Mouse (Mus musculus) cerebellum, adult 11-12 months (tissue): ENCODE data around the gene Igsf11.
"Not testable (repeated sequence)": the region's sequence is repeated elsewhere in the genome, so short reads cannot be mapped to it uniquely, and the experiment has no call there.

Experiments
- DNase-seq: peaks from one replicate; pipeline ENCODE4 v3.0.0; 2022

Gene Igsf11

DNA sequence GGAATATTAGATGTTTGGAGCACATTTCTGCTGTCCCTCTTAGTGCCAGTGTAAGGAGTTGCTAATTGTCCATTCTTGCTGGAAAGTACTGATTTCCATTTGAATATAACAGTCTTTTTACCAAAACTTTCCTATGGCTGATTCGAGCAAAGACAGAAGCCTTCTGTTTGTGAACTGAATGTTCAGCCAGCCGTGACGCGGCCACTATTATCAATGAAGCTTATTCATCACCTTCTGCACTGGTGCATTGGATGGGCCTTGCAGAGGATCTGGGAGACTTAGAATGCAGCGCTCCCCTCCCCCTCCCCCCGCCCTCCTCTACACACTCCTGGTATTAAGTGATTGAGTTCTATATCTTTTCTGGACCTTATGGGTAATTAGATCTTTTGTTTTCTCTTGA, 48.8 kb downstream of the Igsf11 start:
- DNase-seq = peak; percentile 43

DNA sequence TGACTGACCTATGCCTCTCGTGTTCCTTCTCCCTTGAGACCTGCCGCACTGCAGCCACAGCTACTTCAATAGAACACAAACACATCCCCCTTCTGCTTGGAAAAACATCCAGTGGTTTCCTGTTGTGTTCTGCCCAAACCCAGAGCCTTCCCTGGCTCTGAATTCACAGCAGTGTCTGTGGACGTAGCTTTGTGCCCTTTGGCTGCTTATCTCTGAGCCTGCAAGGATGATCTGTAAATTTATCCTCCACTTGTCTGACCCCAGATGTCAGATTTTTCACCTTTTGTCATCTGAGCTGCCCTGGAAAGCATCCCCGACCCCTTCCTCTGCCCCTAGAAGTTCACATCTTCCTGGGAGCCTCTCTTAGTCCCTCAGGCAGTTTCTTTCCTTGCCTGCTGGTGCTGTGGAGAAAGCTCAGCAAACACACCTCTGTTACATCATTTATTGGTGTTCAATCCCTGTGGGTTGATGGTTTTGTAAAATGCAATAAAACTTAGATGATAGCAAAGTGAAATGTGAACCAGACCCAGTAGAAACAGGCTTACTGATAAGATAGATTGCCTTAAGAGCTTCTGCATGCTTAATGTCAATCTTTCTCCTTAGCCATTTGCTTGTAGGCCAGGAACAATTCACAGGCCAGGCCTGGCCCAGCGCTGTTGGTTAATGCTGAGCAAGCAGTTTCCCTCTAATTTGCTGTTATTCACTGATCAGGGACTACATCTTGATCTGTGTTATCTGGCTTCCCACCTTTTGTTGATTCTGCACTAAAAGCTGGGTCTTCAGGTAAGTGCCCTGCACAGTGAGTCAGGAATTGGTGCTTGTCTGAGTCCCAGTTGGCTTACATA, 51.5 kb downstream of the Igsf11 start:
- no peak for DNase-seq

DNA sequence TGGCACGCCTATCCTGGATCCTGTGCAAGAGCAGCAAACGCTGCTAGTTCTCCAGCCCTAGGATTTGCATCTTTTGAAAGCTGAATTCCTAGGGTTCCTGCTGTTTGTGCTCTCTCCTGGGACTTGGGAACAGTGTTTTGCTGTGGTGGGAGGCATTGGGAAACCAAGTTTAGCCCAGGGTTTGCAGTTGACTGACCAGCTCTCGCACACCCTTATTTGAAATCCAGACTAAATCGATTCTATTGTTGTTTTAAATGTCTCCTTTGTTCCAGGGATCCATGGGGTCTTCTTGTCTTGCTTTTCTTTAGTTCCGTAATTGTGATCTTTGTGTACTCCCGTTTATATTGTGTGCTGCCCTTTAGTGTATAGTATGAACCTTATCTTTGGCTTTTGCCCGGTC, 52.6 kb downstream of the Igsf11 start:
- no peak for DNase-seq

DNA sequence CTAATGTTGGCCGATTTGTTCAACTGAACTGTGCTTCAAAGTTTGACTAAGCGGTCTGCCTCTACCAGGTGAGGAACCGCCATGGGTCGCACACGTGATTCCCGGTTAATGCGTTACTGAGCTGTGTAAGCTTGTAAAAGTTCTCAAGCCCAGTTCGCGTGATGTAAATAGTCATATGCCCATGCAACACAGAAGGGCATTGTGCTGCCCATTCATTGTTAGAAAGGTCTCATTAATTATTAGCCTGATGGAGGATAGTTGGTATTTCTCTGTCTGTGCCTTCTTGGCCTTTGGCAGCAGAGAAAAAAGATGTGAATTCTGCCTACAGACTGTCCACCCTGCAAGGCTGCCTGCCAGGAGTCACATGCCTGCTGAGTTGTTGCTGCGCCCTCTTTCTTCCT, 53.1 kb downstream of the Igsf11 start:
- no peak for DNase-seq

DNA sequence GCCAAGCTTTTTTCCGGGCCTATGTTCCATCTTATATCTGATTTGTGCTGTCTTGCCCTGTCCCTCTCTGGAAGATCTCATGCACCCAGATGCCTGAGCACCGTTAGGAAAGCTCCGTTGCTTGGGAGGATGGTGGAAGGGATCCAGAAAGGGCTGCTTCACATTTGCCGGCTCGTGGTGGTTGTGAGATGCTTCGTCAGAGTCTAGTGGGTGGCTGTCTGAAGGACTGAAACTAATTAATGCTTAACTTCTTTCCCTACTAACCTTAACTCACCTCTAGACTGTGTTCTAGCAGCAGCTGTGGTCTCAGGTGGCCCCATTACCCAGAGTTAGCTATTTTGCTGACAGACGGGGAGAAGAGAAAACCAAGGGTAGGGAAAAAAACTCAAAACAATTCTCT, 54.0 kb downstream of the Igsf11 start:
- no peak for DNase-seq

DNA sequence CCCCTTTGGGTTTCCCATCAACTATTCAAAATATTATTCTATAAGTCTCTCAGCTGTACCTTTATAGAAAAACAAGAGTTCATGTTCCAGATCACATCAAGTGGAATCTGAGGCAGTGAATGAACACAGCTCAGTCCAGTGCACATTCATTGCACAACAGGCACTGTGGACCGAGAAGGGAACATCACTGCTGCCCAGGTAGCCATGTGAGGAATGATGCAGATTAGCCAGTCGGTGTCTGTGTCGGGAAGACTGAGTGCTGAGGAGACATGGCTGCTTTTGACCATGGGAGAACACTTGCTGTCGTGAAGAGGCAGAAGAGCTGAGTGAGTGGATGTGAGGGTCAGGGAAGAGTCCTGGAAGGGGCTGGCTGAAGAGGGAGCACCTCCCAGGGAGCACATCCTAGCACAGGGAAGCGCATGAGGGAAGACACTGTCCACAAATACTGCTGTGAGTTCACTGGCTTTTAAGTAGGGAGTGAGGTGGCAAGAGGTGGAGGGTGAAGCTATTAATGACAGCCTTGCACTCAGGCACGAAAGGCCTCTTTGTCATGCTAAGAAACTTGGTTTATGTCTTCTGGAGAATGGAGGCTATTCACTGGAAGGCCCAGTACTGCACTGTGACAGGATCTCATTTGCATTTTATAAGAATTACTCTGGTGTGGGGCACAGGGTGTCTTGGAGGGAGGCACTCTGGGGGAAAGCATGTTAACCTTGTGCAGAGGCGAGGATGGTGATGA, 54.8 kb downstream of the Igsf11 start:
- no peak for DNase-seq

DNA sequence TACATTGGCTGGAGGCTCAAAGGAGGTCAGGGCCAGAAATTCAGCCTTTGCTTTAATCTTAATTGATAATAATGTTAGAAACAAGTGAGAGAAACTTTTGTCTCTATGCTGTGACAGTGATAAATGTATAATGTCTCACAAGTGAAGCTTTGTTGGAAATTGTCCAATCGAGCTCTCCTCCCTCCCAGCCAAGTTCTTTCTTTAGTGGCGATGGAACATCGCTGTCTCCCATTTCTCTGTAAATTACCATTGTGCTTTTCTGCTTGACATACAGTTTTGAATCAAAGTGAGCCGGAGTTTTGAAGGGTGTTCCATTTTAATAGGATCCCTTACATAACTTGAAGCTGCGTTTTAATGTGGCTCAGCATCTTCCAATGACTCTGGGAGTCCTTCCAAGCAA, 56.0 kb downstream of the Igsf11 start:
- DNase-seq = no peak

DNA sequence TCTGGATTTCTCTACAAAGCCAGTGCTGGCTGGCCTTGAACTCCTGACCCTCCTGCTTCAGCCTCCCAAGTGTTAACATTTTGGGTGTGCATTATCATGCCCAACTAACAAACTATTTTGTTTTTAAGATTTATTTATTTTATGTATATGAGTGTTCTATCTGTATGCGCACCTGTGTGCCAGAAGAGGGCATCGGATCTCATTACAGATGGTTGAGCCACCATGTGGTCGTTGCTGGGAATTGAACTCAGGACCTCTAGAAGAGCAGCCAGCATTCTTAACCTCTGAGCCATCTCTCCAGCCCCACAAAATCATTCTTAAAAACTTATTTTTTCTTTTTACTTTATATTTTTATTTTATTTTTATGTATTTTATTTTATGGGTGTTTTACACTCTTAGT, 60.4 kb downstream of the Igsf11 start:
- DNase-seq = no peak

DNA sequence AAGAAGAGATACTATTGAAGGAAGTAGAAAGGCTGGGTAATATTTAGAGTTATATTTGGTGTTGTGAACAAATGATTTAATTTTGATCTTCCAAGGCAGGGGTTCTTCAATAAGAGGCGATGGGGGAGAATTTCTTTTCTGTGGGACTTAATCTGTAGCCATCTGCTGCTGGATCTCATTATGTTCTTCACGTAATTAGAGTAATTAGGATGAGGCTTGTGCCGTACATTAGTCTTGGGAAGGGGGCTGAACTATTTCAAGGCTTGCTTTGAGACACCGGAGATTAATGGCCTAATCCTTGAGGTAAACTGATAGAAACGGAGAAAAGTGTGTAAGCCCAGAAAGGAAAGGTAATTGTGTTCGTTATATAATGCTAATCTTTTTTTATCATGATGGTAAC, 61.4 kb downstream of the Igsf11 start:
- DNase-seq = no peak

DNA sequence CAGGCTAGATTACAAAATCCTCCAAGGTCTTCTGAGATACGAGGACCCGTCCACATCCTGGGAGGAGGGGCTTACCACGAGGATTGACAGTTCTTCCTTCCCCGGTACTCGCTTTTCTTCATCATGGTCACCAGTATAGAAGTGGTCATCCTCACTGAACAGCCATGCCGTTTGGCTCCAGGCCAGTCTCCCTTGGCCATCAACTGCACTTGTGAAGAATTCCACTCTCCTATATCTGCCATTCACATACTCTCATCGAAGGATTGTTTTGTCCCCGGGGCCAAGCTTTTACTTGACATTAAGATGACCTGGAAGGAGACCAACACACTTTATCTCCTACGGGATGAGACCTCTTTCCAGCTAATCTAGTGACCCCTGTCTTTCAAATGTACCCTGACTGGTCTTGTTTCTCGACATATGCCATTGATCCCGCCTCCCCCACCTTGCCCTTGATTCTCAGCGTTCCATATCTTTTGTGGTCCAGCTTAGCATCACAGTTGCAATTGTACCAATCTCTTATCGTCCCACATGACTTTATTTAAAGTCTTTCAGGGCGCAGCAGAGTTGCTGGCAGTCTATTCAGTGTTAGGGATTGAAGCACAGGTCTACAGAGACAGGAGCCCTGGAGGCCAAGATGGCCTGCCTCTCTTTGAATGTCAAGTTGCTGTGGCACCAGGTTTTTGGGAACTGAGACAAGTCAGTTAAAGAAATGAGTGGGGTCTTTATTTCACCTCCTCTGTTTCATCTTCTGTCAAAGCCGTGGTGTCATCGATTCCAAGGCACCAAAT, 62.2 kb downstream of the Igsf11 start:
- DNase-seq = no peak

DNA sequence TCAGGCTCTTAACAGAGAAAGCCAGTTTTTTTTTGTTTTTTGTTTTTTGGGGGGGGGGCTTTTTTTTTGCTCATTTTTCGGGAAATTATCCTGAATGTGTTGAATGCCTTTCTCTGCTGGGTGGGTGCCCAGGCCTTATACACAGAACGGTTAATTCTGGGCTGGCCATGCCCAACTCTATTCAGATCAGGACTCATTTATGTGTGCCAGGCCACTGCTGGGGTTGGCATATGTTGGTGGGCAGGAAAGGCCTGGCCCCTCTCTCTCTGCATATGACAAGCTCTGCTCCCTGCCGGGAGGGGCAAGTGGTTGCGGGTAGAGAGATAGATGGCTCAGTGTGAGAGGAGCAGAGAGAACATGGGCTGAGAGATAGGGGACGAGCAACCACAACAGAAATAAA, 62.8 kb downstream of the Igsf11 start:
- DNase-seq = peak; percentile 52

DNA sequence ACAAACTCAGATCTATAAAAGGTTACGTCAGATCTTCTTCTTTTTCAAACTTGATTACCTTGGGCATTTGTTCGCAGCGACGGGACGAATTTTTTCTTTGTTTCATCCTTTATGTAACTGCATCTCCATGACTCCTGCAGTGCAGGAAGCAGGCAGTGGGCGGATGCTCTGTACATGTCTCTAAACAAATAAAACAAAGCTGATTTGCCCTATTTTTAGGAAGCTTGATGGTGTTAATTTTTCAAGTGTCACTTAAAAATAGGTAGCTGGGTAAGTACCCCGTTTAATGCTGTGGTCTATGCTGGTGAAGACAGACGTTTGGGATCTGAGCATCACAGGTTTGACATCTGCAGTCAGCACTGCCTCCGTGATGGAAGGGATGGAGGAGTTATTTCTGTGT, 66.3 kb downstream of the Igsf11 start:
- DNase-seq = no peak

DNA sequence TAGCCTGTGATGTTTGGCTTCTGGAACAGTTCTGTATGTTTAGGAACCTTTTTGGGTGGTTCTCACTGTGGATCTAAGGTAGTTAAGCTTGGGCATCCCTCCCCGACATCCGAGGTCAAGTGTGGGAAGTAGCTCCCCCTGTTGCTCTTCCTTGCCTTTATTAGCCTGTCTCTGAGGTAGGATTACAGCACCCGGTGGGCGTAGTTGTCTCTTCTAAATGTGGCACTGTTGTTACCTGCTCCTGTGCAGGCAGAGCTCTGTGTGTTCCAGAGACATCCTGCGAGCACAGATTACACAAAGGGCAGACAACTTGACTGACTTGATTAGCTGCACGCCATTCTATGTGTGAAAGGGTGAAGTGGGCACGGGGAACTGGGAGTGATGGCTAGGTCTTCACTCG, 68.1 kb downstream of the Igsf11 start:
- no peak for DNase-seq

DNA sequence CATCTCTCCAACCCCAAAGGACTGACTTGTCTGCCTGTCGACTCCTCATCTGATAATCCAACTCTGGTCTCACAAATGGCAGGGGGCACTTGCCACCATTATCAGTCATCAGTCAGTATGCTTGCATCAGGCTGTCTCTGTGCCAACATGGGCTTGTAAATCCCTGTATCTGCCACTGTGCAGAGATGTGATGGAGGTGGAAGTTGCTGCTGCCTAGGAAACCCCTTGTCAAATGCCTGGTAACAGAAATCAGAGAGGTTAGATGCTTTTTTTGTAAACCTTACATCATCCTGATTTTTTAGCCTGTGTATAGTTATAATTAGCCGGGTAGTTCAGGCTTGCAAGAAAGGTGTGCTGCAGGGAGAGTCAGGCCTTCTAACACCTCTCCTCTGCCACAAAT, 69.4 kb downstream of the Igsf11 start:
- no peak for DNase-seq

DNA sequence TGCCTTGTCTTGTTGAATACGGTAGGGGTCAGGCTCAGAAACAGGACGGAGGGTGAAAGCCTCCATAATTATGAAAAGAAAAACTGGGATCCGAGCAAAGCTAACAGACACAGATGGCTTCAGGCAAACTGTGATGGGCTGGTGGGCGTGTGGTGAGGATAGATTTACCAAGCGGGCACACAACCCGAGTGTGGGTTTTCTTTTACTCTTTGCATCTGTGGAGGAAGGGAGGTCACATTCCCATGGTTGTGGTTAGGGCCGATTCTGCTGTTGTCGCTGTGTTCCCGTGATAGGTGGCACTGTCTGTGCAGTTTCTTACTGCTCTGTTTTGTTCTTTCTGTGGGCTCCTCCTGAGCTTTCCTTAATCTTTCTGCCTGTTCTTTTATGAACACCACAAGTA, 70.2 kb downstream of the Igsf11 start:
- DNase-seq = no peak

DNA sequence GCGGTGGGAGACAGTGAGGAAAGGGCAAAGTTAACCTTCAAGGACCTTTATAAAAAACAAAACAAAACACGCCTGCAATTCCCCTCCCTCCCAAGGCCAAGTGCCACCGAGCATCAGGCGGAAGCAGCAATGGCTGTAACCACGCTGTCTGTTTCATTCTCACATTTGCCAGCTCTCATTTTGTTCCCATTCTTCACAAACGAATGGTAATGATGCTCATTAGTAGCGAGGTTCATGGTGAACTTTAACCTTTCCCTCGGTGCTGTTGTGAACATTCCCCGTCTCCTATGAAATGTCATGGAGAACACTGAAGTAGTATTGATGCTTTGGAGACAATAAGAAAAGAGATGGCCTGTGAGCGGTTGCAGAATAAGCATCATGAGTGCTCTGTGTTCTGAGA, 74.6 kb downstream of the Igsf11 start:
- DNase-seq = no peak

DNA sequence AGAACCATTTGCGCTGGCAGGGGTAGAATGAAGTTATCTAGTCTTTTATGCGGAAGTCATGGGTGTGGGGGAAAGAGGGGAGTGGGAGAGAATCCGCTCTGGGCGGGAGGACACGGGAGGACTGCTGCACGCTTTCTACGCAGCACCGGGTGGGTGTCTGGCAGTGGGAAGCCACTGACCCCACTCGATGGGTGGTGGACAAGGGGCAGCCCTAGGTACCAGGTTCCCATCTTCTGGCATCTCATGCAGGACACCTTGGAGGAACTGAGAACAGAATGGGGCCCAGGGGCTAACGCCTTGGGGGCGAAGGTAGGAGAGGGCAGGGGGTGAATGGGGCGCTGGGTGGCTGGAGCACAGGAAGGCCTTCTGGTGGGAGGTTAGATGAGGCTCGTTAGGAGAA, 83.7 kb downstream of the Igsf11 start:
- no peak for DNase-seq

DNA sequence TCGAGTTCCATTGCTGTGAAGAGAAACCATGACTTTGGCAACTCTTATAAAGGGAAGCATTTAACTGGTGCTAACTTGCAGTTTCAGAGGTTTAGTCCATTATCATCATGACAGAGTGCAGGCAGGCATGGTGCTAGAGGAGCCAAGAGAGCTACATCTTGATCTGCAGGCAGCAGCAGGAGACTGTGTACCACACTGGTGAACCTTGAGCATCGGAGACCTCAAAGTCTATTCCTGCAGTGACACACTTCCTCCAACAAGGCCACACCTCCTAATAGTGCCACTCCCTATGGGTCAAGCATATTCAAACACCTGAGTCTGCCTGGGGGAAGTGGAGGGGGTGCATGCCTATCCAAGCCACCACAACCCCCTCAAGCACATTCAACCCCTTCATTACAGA, 86.1 kb downstream of the Igsf11 start:
- DNase-seq = no peak

DNA sequence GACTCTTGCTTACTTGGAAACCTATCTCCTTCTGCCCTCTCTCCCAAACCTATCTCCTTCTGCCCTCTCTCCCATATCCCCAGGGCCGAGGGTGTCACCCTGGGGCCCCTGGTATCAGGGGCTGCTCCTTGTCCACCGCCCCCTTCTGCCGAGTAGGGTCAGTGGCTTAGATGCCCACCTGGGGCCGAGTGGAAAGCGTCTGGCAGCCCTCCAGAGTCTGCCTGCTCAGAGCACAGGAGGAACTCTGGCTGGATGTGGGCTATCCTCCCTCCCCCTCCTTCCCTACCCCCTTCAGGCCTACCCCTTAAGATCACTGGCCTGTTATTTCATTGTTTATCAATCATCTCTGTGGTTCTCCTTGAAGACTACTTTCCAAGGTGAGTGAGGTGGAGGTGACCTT, 88.1 kb downstream of the Igsf11 start:
- DNase-seq = no peak

DNA sequence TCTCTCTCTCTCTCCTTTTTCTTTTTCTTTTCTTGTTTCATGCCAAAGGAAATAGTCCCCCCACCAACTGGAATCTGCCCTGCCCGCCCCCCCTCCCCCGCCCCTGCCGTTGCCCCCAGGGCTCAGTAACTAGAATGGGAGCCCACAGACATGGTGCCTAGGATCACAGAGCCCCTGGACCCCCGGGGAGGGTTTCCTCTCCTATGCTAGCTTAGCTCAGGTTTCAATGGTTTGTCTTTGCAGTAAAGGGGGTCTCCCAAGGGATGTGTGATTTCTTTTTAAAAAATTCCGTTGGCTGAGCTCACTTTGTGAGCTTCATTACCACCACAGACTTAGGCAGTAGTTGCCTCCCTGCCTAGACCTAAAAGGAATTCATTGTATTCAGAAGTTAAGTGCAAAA, 89.6 kb downstream of the Igsf11 start:
- DNase-seq = no peak

DNA sequence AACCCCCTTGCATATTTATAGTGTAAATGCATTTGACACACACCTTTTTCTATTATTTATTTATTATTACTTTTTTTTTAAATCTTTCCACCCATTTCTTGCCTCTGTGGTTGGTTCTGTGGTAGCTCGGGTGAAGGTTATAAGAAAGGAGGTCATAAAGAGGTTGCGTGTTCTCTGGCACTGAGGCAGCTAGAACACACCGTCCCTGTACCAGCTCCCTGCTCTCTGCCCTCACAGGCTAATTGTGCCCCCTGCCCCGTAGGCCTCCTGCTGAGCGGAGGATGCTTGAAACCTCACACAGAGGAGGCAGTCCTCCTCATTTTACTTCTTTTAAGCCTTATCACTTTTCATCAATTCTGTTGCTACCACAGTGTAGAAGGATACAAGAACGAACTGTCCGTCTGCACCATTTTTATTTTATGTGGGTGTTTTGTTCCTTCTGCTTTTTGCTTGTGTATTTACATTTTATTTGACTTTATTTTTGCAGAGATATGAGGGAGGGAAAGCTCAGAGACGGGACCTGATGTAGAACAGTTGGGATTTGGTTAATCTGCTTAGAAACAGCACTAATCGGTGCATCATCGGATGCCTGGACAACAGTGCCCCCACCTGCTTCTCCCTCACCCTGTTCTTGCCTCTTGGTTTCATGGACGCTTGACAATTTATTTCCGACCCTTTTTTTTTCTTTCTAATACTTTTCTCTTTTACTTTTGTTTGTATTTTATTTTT, 90.2 kb downstream of the Igsf11 start:
- DNase-seq = no peak

DNA sequence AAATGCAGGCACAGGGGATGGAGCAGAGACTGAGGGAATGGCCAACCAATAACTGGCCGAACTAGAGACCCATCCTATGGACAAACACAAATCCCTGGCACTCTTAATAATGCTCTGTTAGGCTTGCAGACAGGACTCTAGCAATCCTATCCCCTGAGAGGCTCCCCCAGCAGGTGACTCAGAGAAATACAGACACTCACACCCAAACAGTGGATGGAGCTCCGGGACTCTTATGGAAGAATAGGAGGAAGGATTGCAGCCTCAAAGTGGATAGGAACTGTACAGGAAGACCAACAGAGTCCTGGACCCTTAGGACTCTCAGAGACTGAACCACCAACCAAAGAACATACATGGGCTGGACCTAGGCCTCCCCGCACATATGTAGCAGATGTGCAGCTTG, 91.4 kb downstream of the Igsf11 start:
- not testable (repeated sequence) for DNase-seq

DNA sequence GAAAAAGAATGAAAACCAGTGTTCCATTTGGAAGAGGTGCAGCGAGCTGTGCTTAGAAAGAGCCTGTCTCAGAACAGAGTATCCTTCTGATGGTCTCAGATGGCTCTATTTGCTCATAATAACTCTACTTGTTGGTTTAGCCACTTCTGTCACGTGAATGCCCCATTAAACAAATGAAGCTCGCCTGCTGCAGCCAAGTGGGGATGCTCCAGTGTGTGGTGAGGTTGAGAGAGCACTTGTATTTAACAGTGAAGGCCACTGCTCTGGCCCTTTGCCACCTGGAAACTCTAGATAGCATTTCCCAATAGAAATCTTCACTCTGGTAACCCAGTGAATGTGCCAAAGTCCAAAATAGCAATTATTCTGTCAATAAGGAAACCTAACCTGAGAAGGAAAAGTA, 92.9 kb downstream of the Igsf11 start:
- peak; percentile 11 for DNase-seq
